Mouse (Mus musculus): ENCODE measurements around the gene Fam184a. TPM values are rescaled to one million over a fixed set of nuclear protein-coding genes. Genes with fewer than 3 reads are reported as not detected.

Gene Fam184a
- polyA plus RNA-seq, 1 experiment from 2014 or later = 10.6 TPM

DNA sequence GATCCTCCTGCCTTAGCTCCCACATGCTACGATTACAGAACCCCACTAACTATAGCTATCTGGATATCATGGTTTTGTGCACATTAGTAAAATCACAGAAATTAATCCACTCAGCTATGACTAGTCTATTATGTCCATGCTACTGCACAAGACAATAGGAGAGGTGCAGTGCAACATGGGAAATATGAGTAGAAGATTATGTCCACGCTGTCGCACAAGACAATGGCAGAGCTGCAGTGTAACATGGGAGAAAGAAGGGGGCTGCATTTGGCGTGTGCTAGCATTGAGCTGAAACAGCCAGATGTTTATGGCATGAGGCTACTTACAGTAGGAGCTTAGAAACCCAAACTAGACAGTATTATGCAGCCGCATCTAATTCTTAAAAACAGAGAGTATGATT, 8.0 kb downstream of the Fam184a start:
- WGBS = 71% methylated on average over 5 of the region's 5 CpGs

DNA sequence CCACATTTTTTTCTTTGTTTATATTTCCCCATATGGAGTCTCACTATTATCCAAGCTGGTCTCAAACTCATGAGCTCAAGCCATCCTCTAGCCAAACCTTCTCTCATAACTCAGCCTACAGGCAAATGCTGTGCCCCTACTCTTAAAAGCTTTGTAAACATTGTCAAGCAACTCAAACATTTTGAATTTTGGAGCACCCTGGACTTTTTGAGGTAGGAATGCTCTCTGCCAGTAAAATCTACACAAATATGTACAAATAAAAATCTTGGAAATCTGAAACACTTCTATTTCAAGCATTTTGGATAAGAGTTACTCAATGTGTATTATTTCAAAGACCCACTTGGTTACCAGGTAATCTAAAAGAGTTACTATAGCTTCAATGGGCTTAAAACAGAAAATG, 10.9 kb downstream of the Fam184a start:
- H3K36me3 ChIP-seq = no peaks in the 10 kb centered on the region
- ATAC-seq = no peak
- H3K9ac ChIP-seq (replicated peaks) = no peak overlapping the region
- H3K27ac ChIP-seq = no peak overlapping the region
- H3K4me3 ChIP-seq (replicated peaks) = no peak overlapping the region
- H3K27me3 ChIP-seq = no peaks in the 10 kb centered on the region
- H3K4me2 ChIP-seq (replicated peaks) = no peak overlapping the region
- H3K4me1 ChIP-seq (replicated peaks) = no peaks in the 10 kb centered on the region
- no peaks in the 10 kb centered on the region for H3K9me3 ChIP-seq

More for the DNA sequence above, 8.0 kb downstream of the Fam184a start:
- Histone ChIP-seq H3K27me3 (no peaks in the 10 kb centered on the region), H3K4me3 (replicated peaks) (no peak overlapping the region), H3K36me3 (no peaks in the 10 kb centered on the region), H3K4me1 (replicated peaks) (peaks cover 8% of the 10 kb centered on the region), H3K27ac (no peak overlapping the region), H3K9ac (replicated peaks) (no peak overlapping the region), H3K9me3 (no peaks in the 10 kb centered on the region), H3K4me2 (replicated peaks) (no peak overlapping the region)
- peak; percentile 57 for ATAC-seq

DNA sequence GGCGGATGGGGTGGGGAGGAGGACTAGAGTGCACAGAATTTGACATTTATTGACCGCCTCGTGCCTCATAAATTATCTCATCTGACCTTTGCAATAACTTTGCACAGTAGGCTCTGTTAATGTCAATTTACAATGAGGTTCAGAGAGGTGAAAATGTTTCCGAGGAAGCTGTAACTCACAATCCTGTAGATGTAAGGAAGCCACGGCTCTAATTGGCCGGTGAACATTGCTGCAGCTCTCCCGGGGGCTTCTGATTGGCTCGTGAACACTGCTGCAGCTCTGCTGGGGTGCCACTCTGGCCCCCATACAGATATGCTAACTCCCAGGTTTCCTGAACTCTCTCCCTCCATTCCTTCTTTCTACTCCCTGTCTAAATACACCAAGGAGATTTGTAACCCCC, 12.1 kb downstream of the Fam184a start:
- Histone ChIP-seq H3K9me3 (no peaks in the 10 kb centered on the region), H3K4me2 (replicated peaks) (no peak overlapping the region), H3K4me1 (replicated peaks) (no peaks in the 10 kb centered on the region), H3K4me3 (replicated peaks) (no peak overlapping the region), H3K36me3 (no peaks in the 10 kb centered on the region), H3K9ac (replicated peaks) (no peak overlapping the region), H3K27ac (no peak overlapping the region), H3K27me3 (no peaks in the 10 kb centered on the region)
- 88% methylated on average over 8 of the region's 8 CpGs for WGBS
- ATAC-seq = no peak

DNA sequence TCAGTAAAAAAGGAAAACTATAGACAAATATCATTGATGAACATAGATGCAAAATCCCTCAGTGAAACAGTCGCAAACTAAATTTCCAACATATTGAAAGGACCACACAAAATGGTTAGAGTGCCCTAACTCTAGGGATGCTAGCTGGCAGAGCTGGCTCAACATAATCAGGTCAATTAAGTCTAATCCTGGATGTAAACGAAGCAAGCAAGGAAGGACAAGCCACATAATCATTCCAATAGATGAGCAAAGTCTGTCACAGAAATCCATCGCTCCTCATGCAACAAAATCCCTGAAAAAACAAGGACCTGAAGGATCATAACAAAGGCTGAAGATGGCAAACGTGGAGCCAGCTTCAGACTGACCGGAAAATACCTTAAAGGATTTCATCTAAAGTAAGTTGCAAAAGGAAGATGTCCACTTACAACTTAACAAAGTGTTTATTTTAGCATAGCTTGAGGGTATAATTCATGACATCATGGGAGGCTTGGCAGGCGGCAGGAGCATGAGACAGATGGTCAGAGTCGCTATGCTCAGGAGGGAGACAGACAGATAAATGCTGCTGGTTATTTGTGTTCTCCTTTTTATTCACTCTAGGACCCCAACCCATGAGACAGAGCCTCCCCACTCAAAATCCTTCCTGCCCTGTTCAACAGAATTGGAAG, 15.6 kb downstream of the Fam184a start:
- no peaks in the 10 kb centered on the region for H3K9me3 ChIP-seq
- H3K36me3 ChIP-seq = no peaks in the 10 kb centered on the region
- no peak overlapping the region for H3K4me3 ChIP-seq (replicated peaks)
- no peak overlapping the region for H3K27ac ChIP-seq
- no peaks in the 10 kb centered on the region for H3K27me3 ChIP-seq
- WGBS = 80% methylated on average over 7 of the region's 7 CpGs
- H3K4me1 ChIP-seq (replicated peaks) = no peaks in the 10 kb centered on the region
- ATAC-seq = no peak
- no peak overlapping the region for H3K9ac ChIP-seq (replicated peaks)
- H3K4me2 ChIP-seq (replicated peaks) = no peak overlapping the region

DNA sequence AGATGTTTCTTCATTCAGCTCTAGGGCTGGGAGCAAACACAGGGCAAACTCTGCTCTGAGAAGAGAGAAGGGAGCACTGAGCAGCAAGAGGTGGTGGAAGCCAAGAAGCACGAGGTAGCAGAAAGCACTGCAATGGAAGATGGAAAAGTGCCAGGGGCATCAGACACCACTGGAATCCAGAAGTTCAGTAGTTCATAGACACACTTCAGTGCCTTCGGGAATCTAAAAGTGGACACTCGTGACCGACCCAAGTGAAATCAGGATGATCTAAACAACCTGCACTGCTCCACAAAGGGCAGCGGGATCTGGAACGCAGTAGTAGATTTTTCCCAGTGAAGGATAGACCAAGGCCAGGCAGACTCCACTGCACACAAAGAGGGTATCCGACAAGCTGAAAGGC, 18.6 kb downstream of the Fam184a start:
- Histone ChIP-seq H3K9me3 (no peaks in the 10 kb centered on the region), H3K4me2 (replicated peaks) (no peak overlapping the region), H3K27ac (no peak overlapping the region), H3K9ac (replicated peaks) (no peak overlapping the region), H3K27me3 (no peaks in the 10 kb centered on the region), H3K4me3 (replicated peaks) (no peak overlapping the region), H3K4me1 (replicated peaks) (no peaks in the 10 kb centered on the region), H3K36me3 (no peaks in the 10 kb centered on the region)
- no peak for ATAC-seq
- 94% methylated on average over 7 of the region's 7 CpGs for WGBS

DNA sequence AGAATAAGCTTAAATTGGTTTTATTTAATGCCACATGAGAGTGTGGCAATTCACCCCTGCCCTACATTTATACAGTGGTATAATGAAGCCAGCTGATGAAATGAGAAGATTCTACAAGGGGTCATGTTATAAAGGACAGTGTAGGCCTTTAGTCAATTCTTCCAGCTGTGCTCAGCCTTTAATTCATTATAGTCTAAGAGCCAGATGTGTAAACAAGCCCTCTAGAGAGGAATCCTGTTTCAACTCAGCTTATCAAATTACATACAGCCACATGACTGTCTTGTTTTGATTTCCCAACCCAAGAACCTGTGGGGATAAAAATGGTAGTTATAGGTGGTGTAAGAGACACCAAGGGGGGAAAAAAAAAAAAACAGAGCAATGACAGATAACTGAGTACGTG, 22.0 kb downstream of the Fam184a start:
- no peak for ATAC-seq
- Histone ChIP-seq H3K27me3 (no peaks in the 10 kb centered on the region), H3K9me3 (no peaks in the 10 kb centered on the region), H3K36me3 (no peaks in the 10 kb centered on the region), H3K4me2 (replicated peaks) (no peak overlapping the region), H3K9ac (replicated peaks) (no peak overlapping the region), H3K27ac (no peak overlapping the region), H3K4me3 (replicated peaks) (no peak overlapping the region), H3K4me1 (replicated peaks) (no peaks in the 10 kb centered on the region)
- WGBS = 65% methylated on average over 1 of the region's 1 CpGs

DNA sequence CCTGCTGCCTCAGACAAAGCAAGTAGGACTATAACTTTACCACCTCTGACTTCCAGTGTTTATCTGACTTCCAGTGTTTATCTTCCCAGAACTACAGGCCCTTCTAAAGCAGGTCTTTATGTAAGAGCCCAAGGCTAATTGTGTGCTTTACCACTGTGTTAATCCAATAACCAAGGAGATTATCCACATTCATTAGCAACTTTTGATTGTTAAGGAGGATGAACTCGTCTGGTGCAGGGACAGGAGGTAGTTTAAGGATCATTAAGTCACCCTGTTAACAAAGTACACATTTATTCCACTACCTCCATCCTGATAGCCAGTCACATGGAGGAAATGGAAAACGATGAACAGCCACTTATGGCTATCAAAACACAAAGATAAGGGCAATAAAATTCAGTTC, 25.6 kb downstream of the Fam184a start:
- Histone ChIP-seq H3K27ac (no peak overlapping the region), H3K4me1 (replicated peaks) (no peaks in the 10 kb centered on the region), H3K4me2 (replicated peaks) (no peak overlapping the region), H3K36me3 (no peaks in the 10 kb centered on the region), H3K9ac (replicated peaks) (no peak overlapping the region), H3K9me3 (peaks cover 3% of the 10 kb centered on the region; the same call in 1 of the 2 replicates), H3K27me3 (no peaks in the 10 kb centered on the region), H3K4me3 (replicated peaks) (no peak overlapping the region)
- no peak for ATAC-seq
- WGBS = 36% methylated on average over 2 of the region's 2 CpGs

DNA sequence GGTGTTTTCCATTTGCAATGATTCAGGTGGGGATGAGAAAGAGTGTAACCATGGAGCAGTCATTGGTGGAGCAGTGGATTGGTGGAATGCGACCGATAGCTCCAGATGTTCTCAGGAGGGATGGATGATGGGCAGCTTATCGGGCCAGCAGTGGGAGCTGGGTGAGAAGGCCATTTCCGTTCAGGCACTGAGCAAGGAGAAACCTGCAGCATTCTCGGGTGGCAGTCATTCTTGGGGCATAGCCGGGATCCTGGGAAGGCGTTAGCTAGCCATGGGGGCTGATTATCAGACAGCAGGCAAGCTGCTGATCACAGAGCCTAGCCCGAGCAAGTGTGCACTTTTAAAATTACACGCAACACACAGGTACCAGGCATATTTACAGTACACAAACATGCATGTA, 46.4 kb downstream of the Fam184a start:
- Histone ChIP-seq H3K36me3 (no peaks in the 10 kb centered on the region), H3K4me1 (replicated peaks) (no peaks in the 10 kb centered on the region), H3K27me3 (no peaks in the 10 kb centered on the region), H3K27ac (no peak overlapping the region), H3K9ac (replicated peaks) (no peak overlapping the region), H3K4me3 (replicated peaks) (no peak overlapping the region), H3K9me3 (peaks cover 4% of the 10 kb centered on the region; the same call in 1 of the 2 replicates), H3K4me2 (replicated peaks) (no peak overlapping the region)
- no peak for ATAC-seq
- 93% methylated on average over 9 of the region's 9 CpGs for WGBS

DNA sequence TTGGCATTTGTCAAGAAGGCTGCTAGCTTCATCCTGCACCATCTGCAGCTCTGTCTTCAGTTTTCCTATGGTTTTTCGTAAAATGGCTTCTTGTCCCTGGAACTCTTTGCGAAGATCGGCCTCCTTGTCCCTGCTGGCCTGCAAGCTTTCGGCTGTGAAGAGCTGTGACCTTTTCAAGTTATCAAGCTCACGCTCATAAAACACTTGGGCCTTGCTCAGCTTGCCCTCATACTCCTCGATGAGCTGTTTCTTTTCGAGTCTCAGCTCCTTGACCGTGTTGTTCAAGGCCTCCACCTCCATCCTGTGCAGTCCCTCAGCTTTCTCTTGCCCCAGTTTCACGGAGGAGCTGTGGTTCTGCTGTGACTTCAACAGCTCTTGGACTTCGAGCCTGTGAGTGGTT, 52.4 kb downstream of the Fam184a start:
- Histone ChIP-seq H3K27ac (no peak overlapping the region), H3K27me3 (no peaks in the 10 kb centered on the region), H3K4me2 (replicated peaks) (no peak overlapping the region), H3K4me1 (replicated peaks) (no peaks in the 10 kb centered on the region), H3K4me3 (replicated peaks) (no peak overlapping the region), H3K9ac (replicated peaks) (no peak overlapping the region), H3K36me3 (no peaks in the 10 kb centered on the region), H3K9me3 (peaks cover 4% of the 10 kb centered on the region; the same call in 1 of the 2 replicates)
- ATAC-seq = no peak
- 94% methylated on average over 10 of the region's 10 CpGs for WGBS

DNA sequence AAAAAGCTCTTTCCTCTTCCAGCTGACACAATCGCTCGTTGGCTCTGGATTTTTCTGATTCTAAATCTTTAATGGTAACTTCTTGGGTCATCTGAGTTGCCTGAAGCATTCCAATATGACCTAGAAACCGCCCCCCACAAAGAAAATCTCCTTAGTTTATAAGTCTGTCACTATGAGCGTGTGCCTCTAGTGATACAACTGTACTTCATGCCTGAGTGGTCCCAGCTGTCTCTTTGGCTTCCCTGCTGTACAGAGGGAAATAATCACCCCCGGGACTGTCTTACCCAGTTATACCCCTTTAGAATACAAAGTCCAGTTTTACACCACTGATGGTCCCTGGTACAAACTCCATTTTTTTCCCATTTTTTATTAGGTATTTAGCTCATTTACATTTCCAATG, 56.2 kb downstream of the Fam184a start:
- no peak for ATAC-seq
- Histone ChIP-seq H3K4me2 (replicated peaks) (no peak overlapping the region), H3K4me1 (replicated peaks) (no peaks in the 10 kb centered on the region), H3K27ac (no peak overlapping the region), H3K36me3 (no peaks in the 10 kb centered on the region), H3K9me3 (no peaks in the 10 kb centered on the region), H3K9ac (replicated peaks) (no peak overlapping the region), H3K4me3 (replicated peaks) (no peak overlapping the region), H3K27me3 (no peaks in the 10 kb centered on the region)
- 76% methylated on average over 5 of the region's 5 CpGs for WGBS

DNA sequence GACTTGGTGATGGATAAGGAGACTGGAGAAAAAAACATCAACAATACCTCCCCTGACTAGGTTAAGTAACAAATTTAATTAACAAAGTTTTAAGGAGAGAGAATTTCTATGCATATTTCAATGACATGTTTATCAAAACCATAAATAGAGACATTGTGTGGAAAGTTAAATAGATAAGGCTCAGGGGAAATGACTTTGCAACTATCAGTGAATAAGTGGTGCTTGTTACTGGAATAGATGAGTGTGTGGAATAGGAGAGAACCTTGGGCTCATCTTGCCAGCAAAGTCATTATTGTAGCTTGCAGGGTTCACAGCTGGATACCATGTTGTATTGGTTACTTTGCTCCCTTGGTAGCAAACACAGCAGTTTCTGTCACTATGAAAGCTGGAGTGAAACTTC, 59.7 kb downstream of the Fam184a start:
- Histone ChIP-seq H3K27ac (no peak overlapping the region), H3K4me3 (replicated peaks) (no peak overlapping the region), H3K9me3 (no peaks in the 10 kb centered on the region), H3K4me2 (replicated peaks) (no peak overlapping the region), H3K4me1 (replicated peaks) (no peaks in the 10 kb centered on the region; the same call in 1 of the 2 replicates), H3K36me3 (no peaks in the 10 kb centered on the region), H3K27me3 (no peaks in the 10 kb centered on the region), H3K9ac (replicated peaks) (no peak overlapping the region)
- ATAC-seq = no peak

DNA sequence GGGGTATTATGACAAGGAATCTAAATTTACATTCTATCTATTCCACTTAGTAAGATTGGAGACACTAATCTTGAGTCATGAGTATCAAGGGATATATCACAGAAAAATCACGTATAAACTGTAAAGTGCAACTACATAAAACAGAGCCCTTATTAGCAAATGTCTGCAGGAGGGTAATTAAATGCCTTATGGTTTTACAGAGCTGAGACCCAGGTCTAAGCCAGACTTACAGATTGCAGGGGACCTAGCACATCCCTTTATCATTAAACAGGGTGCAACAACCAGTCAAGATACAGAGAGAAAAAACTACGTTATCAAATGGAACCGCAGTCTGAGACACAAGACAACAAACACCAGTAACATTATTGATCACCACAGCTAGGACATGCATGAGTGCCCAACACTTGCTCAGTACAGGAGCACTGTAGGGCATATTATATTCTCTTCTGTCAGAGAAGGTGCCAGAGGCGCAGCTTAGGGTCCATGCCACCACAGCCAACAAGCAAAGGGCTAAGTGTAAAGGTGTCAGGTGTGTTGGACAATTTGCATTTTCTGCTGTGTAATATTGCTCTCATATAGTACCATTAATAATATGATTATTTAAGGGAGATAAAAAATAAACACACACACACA, 61.9 kb downstream of the Fam184a start:
- no peaks in the 10 kb centered on the region for H3K9me3 ChIP-seq
- no peak for ATAC-seq
- no peaks in the 10 kb centered on the region for H3K27me3 ChIP-seq
- no peak overlapping the region for H3K4me2 ChIP-seq (replicated peaks)
- H3K9ac ChIP-seq (replicated peaks) = no peak overlapping the region
- no peaks in the 10 kb centered on the region for H3K36me3 ChIP-seq
- no peak overlapping the region for H3K27ac ChIP-seq
- no peak overlapping the region for H3K4me3 ChIP-seq (replicated peaks)
- H3K4me1 ChIP-seq (replicated peaks) = no peaks in the 10 kb centered on the region; the same call in 1 of the 2 replicates
- 88% methylated on average over 4 of the region's 4 CpGs for WGBS

DNA sequence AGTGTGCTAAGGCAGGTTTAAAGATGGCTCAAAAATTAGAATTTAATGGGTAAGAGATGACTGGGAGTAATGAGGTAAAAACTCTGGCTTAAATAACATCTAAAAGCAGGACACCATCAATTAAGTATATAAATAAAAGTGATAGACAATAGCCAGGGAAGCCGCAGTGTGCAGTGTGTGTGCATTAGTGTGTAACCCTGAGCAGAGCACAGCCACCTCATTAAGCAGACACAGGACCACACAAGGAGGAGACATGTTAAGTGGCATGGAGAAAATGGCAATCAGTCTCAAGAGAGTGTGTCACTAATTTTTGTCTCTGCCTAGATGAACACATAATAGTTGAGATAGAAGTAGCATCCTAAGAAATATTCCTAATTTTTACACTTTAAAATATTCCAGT, 62.4 kb downstream of the Fam184a start:
- Histone ChIP-seq H3K27ac (no peak overlapping the region), H3K4me2 (replicated peaks) (no peak overlapping the region), H3K4me3 (replicated peaks) (no peak overlapping the region), H3K36me3 (no peaks in the 10 kb centered on the region), H3K9me3 (no peaks in the 10 kb centered on the region), H3K27me3 (no peaks in the 10 kb centered on the region), H3K4me1 (replicated peaks) (no peaks in the 10 kb centered on the region; the same call in 1 of the 2 replicates), H3K9ac (replicated peaks) (no peak overlapping the region)
- ATAC-seq = no peak
- 65% methylated on average over 1 of the region's 1 CpGs for WGBS
